Mouse (Mus musculus) intestine, embryonic 15.5 days (tissue): ENCODE data around the gene 4430402I18Rik. TPM values are rescaled to one million over a fixed set of nuclear protein-coding genes. Genes with fewer than 3 reads are reported as not detected.

Experiments used
- ATAC-seq: fragments of 200-750 bp; cut with Nextera tagmentation; 2 replicates; pipeline ENCODE4 v1.8.0; 2017; ENCODE audit warnings: moderate TSS enrichment, moderate library complexity
- H3K27ac ChIP-seq: fragments of 300-500 bp; sonication (generic); 2 replicates; pipeline ENCODE4 v1.5.1; 2015; ENCODE audit warnings: mild to moderate bottlenecking, inconsistent platforms
- H3K27me3 ChIP-seq: fragments of 300-500 bp; sonication (generic); replicated peaks from 2 replicates; pipeline ENCODE4 v1.6.1; 2015; ENCODE audit warnings: inconsistent platforms
- H3K36me3 ChIP-seq: fragments of 300-500 bp; sonication (generic); 2 replicates; pipeline ENCODE4 v1.6.1; 2015; ENCODE audit warnings: inconsistent platforms
- H3K4me1 ChIP-seq: fragments of 300-500 bp; sonication (generic); replicated peaks from 2 replicates; pipeline ENCODE4 v1.6.1; 2015; ENCODE audit warnings: inconsistent platforms
- H3K4me2 ChIP-seq: fragments of 300-500 bp; sonication (generic); replicated peaks from 2 replicates; pipeline ENCODE4 v1.6.1; 2015; ENCODE audit warnings: mild to moderate bottlenecking, inconsistent platforms
- H3K4me3 ChIP-seq: fragments of 300-500 bp; sonication (generic); replicated peaks from 2 replicates; pipeline ENCODE4 v1.5.1; 2015; ENCODE audit warnings: inconsistent platforms
- H3K9ac ChIP-seq: fragments of 300-500 bp; sonication (generic); 2 replicates; pipeline ENCODE4 v1.6.1; 2015; ENCODE audit warnings: inconsistent platforms
- H3K9me3 ChIP-seq: fragments of 300-500 bp; sonication (generic); 2 replicates; pipeline ENCODE4 v1.6.1; 2016; ENCODE audit warnings: inconsistent platforms
- WGBS: fragments of 180-500 bp; shearing (Covaris S2); methylation state at CpG from one replicate; pipeline ENCODE4 v1.1.7; 2015; 5-methylcytosine and 5-hydroxymethylcytosine counted together
- polyA plus RNA-seq: library from polyadenylated mRNA; unstranded; fragments of >200 nt; fragmentation: Nextera tagmentation; extraction: Ambion mirVana; gene quantifications from 2 replicates; pipeline ENCODE4 v1.2.1, GENCODE M21; 2015

Gene 4430402I18Rik
- polyA plus RNA-seq, 1 experiment from 2014 or later, result 1.1 TPM

- Histone ChIP-seq H3K27ac (no peak overlapping the region), H3K4me2 (no peak overlapping the region)
- ATAC-seq, result peak; percentile 55
Measured at GRCm38 (mm10) chr19:28915602-28916250, 51.9 kb downstream of the 4430402I18Rik start.

DNA sequence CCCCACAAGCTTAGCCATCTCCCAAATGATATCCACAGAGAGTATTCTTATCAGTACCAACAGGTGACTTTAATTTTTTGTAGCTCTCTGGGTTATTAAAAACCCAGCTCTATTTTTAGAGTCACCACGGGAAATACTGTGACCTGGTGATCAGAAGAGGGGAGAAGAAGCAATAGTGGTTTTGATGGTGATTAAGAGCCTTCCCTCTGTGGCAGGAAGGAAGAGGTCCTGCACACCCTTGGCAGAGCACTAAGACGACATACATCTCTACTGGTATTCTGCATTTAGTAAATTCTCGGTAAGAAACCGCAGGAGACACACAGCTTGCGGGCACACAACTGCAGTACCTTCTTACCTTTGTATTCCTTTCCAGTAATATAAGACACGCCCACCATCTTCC is 53.0 kb downstream of the 4430402I18Rik start:
- Histone ChIP-seq H3K9me3 (no peaks in the 10 kb centered on the region), H3K36me3 (no peaks in the 10 kb centered on the region), H3K4me2 (no peak overlapping the region), H3K27ac (no peak overlapping the region), H3K27me3 (no peaks in the 10 kb centered on the region), H3K4me1 (no peaks in the 10 kb centered on the region), H3K9ac (no peak overlapping the region), H3K4me3 (no peak overlapping the region)
- no peak for ATAC-seq
- 87% methylated on average over 6 of the region's 6 CpGs for WGBS

More at GRCm38 (mm10) chr19:28915602-28916250, 51.9 kb downstream of the 4430402I18Rik start:
- Histone ChIP-seq H3K9ac (no peak overlapping the region), H3K36me3 (no peaks in the 10 kb centered on the region), H3K27me3 (no peaks in the 10 kb centered on the region), H3K9me3 (no peaks in the 10 kb centered on the region), H3K4me1 (no peaks in the 10 kb centered on the region), H3K4me3 (no peak overlapping the region)
- WGBS, result 49% methylated on average over 2 of the region's 2 CpGs

GRCm38 (mm10) chr19:28908693-28909092 is 58.9 kb downstream of the 4430402I18Rik start:
- no peaks in the 10 kb centered on the region for H3K9me3 ChIP-seq
- no peak overlapping the region for H3K4me2 ChIP-seq
- no peaks in the 10 kb centered on the region for H3K27me3 ChIP-seq
- no peaks in the 10 kb centered on the region for H3K4me1 ChIP-seq
- H3K36me3 ChIP-seq, result no peaks in the 10 kb centered on the region
- ATAC-seq, result no peak
- no peak overlapping the region for H3K4me3 ChIP-seq
- H3K27ac ChIP-seq, result no peak overlapping the region
- no peak overlapping the region for H3K9ac ChIP-seq
- 61% methylated on average over 9 of the region's 9 CpGs for WGBS

DNA sequence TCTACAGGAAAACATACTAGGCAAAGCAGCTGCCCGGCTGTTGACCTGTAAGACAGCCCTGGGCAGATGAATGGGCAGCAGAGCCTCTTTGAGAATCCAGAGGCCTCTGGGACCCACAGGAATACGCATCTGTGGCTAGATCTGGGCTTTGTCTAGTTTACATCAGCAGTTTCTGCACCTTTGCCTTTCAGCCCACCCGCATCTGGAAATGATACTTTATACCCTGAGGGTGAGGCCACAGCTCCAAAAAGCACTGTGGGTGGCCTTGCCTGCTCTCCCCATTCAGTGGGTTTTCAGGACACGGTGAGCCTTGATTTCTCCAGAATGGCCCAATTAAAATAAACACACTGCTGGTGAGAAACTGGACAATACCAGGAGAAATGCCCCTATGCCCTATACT is 59.4 kb downstream of the 4430402I18Rik start:
- no peak overlapping the region for H3K4me2 ChIP-seq
- H3K9me3 ChIP-seq, result no peaks in the 10 kb centered on the region
- H3K36me3 ChIP-seq, result no peaks in the 10 kb centered on the region
- peaks cover 3% of the 10 kb centered on the region; the same call in 1 of the 2 replicates for H3K4me1 ChIP-seq
- no peak overlapping the region for H3K27ac ChIP-seq
- ATAC-seq, result no peak
- no peak overlapping the region for H3K4me3 ChIP-seq
- 58% methylated on average over 4 of the region's 4 CpGs for WGBS
- H3K27me3 ChIP-seq, result no peaks in the 10 kb centered on the region
- H3K9ac ChIP-seq, result no peak overlapping the region

- no peak overlapping the region for H3K4me2 ChIP-seq
- H3K27me3 ChIP-seq, result no peaks in the 10 kb centered on the region
- peaks cover 3% of the 10 kb centered on the region; the same call in 1 of the 2 replicates for H3K4me1 ChIP-seq
- no peak for ATAC-seq
- WGBS, result 56% methylated on average over 8 of the region's 8 CpGs
- H3K9me3 ChIP-seq, result no peaks in the 10 kb centered on the region
- no peak overlapping the region for H3K9ac ChIP-seq
- no peak overlapping the region for H3K4me3 ChIP-seq
- H3K36me3 ChIP-seq, result no peaks in the 10 kb centered on the region
- no peak overlapping the region for H3K27ac ChIP-seq
Measured at GRCm38 (mm10) chr19:28903536-28904119, 64.0 kb downstream of the 4430402I18Rik start.

- no peak for ATAC-seq
- Histone ChIP-seq H3K9ac (no peak overlapping the region), H3K27me3 (no peaks in the 10 kb centered on the region), H3K36me3 (no peaks in the 10 kb centered on the region), H3K4me3 (no peak overlapping the region), H3K9me3 (no peaks in the 10 kb centered on the region), H3K4me1 (peaks cover 3% of the 10 kb centered on the region; the same call in 1 of the 2 replicates), H3K4me2 (no peak overlapping the region), H3K27ac (no peak overlapping the region)
- WGBS, result 76% methylated on average over 4 of the region's 4 CpGs
Measured at GRCm38 (mm10) chr19:28902806-28903205, 64.8 kb downstream of the 4430402I18Rik start.

- Histone ChIP-seq H3K36me3 (no peaks in the 10 kb centered on the region), H3K4me3 (no peak overlapping the region), H3K4me1 (peaks cover 3% of the 10 kb centered on the region; the same call in 1 of the 2 replicates), H3K27me3 (no peaks in the 10 kb centered on the region), H3K27ac (no peak overlapping the region), H3K9ac (no peak overlapping the region), H3K4me2 (no peak overlapping the region), H3K9me3 (no peaks in the 10 kb centered on the region)
- no peak for ATAC-seq
- 60% methylated on average over 2 of the region's 2 CpGs for WGBS
Measured at GRCm38 (mm10) chr19:28902111-28902510, 65.5 kb downstream of the 4430402I18Rik start.

- no peak overlapping the region for H3K4me3 ChIP-seq
- no peaks in the 10 kb centered on the region for H3K27me3 ChIP-seq
- no peak overlapping the region for H3K9ac ChIP-seq
- H3K36me3 ChIP-seq, result no peaks in the 10 kb centered on the region
- H3K4me2 ChIP-seq, result no peak overlapping the region
- peaks cover 3% of the 10 kb centered on the region; the same call in 1 of the 2 replicates for H3K4me1 ChIP-seq
- H3K9me3 ChIP-seq, result no peaks in the 10 kb centered on the region
- no peak overlapping the region for H3K27ac ChIP-seq
- no peak for ATAC-seq
- WGBS, result 89% methylated on average over 2 of the region's 2 CpGs
Measured at GRCm38 (mm10) chr19:28900771-28901170, 66.8 kb downstream of the 4430402I18Rik start.

DNA sequence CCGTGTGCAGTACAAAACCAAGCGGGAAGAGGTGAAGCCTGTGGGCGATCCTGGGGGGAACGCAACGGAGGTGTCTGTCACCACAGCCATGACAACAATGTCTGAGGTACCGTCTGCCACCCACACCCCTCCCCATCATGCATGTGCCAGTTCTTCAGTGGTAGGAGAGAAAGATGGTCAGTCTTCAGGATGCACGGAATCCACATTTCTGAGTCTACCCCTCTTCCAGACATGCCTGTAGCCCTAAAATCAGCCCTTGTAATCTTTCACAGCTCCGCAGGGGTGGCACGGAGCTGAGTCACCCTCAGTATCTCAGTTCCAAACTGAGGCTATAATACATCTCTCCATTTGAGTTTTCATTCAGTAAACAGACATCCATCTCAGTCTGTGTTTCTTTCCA is 70.1 kb downstream of the 4430402I18Rik start:
- Histone ChIP-seq H3K36me3 (no peaks in the 10 kb centered on the region), H3K27ac (no peak overlapping the region)
- WGBS, result 77% methylated on average over 9 of the region's 9 CpGs

DNA sequence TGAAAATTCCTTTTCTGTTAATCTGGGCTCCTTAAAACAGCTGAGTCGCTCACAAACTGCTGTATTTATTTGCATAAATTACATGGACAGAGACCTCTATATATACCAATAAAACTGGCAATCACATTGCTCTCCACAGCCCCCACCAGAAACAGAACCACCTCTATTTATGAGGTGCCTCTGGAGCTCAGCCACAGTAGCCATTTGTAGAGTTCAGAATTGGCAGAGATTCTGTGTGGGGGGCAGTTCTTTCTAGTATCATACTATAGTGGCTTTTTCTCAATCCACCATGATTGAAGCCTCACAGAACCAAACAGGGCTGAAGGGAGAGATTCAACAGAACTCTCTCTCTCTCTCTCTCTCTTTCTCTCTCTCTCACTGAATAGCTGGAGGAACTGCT is 71.0 kb downstream of the 4430402I18Rik start:
- no peak overlapping the region for H3K9ac ChIP-seq
- H3K27ac ChIP-seq, result no peak overlapping the region
- H3K4me3 ChIP-seq, result no peak overlapping the region
- H3K9me3 ChIP-seq, result no peaks in the 10 kb centered on the region
- no peaks in the 10 kb centered on the region for H3K27me3 ChIP-seq
- ATAC-seq, result no peak
- 74% methylated on average over 1 of the region's 1 CpGs for WGBS
- no peaks in the 10 kb centered on the region for H3K36me3 ChIP-seq
- no peaks in the 10 kb centered on the region for H3K4me1 ChIP-seq
- no peak overlapping the region for H3K4me2 ChIP-seq

More for the DNA sequence above, 70.1 kb downstream of the 4430402I18Rik start:
- no peak overlapping the region for H3K4me2 ChIP-seq
- no peaks in the 10 kb centered on the region for H3K27me3 ChIP-seq
- no peak overlapping the region for H3K4me3 ChIP-seq
- no peaks in the 10 kb centered on the region for H3K9me3 ChIP-seq
- no peak overlapping the region for H3K9ac ChIP-seq
- no peaks in the 10 kb centered on the region for H3K4me1 ChIP-seq
- no peak for ATAC-seq

- no peaks in the 10 kb centered on the region for H3K4me1 ChIP-seq
- no peak overlapping the region for H3K9ac ChIP-seq
- no peak overlapping the region for H3K27ac ChIP-seq
- 97% methylated on average over 1 of the region's 1 CpGs for WGBS
- H3K9me3 ChIP-seq, result no peaks in the 10 kb centered on the region
- H3K27me3 ChIP-seq, result no peaks in the 10 kb centered on the region
- no peaks in the 10 kb centered on the region for H3K36me3 ChIP-seq
- ATAC-seq, result no peak
- H3K4me2 ChIP-seq, result no peak overlapping the region
- no peak overlapping the region for H3K4me3 ChIP-seq
Measured at GRCm38 (mm10) chr19:28891864-28892263, 75.7 kb downstream of the 4430402I18Rik start.

DNA sequence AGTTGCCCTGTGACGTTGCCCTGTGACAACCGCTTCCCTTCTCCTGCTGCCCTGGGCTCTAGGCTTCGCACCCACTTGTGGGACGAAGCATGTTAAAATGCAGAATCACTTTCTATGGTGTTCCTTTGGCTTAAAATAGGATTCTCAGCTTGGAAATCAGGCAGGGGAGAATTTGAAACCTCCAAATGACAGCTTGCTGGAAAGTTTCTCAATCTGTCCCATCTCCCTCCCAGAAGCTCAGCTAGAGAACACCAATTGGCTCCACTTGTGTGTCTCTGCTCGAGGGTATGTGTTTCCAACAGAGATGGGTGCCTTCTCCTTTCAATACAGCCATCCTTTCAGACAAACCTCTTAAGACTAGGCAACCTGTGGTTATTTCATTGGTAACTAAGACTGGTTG is 76.4 kb downstream of the 4430402I18Rik start:
- no peak overlapping the region for H3K27ac ChIP-seq
- ATAC-seq, result no peak
- H3K36me3 ChIP-seq, result no peaks in the 10 kb centered on the region
- H3K4me2 ChIP-seq, result no peak overlapping the region
- H3K27me3 ChIP-seq, result no peaks in the 10 kb centered on the region
- H3K9me3 ChIP-seq, result no peaks in the 10 kb centered on the region
- H3K4me1 ChIP-seq, result no peaks in the 10 kb centered on the region
- 73% methylated on average over 5 of the region's 5 CpGs for WGBS
- no peak overlapping the region for H3K9ac ChIP-seq
- H3K4me3 ChIP-seq, result no peak overlapping the region

DNA sequence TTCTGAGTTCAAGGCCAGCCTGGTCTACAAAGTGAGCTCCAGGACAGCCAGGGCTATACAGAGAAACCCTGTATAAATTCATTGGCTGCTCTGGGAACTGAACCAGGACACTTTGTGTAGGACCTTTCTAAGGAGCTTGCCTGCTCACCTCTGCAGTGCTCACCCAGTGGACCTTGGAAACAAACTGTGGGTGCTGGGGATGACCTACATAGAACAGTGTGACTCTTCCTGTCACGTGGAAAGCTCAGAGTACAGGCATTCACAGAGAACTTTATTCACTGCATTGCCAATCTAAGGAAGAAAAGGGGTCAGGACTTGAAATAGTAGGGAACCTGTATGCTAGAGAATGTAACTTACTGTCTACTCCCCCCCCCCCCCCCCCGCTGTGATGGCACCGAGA is 78.3 kb downstream of the 4430402I18Rik start:
- H3K36me3 ChIP-seq, result no peaks in the 10 kb centered on the region
- no peaks in the 10 kb centered on the region for H3K27me3 ChIP-seq
- H3K4me2 ChIP-seq, result no peak overlapping the region
- no peaks in the 10 kb centered on the region for H3K9me3 ChIP-seq
- ATAC-seq, result no peak
- H3K4me3 ChIP-seq, result no peak overlapping the region
- 70% methylated on average over 3 of the region's 3 CpGs for WGBS
- H3K9ac ChIP-seq, result no peak overlapping the region
- no peaks in the 10 kb centered on the region for H3K4me1 ChIP-seq
- no peak overlapping the region for H3K27ac ChIP-seq
